Comparison of ENCODE assay signal across 19 mouse cellular contexts in the genomic region with DNA sequence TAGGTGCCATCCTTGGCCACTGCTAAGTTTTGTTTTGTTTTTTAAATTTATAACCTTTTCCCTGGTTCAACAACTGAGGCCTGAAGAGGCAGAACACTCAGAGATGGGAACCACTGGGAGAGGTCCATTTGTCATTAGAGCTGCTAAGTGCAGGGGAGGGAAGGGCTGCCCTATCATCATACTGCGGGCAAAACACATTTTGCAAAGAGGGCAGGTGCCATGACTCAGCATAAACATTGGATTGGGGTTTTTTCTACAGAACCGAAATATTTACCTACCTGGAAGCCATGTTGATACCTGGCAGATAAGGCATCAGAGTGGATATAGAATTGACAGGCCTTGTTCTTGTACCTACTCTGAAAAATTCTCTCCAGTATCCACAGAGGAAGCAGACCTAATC. TPM values are rescaled to one million over a fixed set of nuclear protein-coding genes. Genes with fewer than 3 reads are reported as not detected.
A peak's percentile ranks its signal among the peaks of the same experiment; 100 is the strongest.
DNase-seq lines count a peak whose midpoint lies in the region; ATAC-seq and TF ChIP-seq lines count a peak whose summit lies in the region.
"Had no signal": no experiment of that assay in that cellular context is flagged by ENCODE, and none has a peak within 500 bp of the region (broad histone marks: within the 10 kb centered on the region; RNA-seq: fewer than 3 reads in every experiment).

No protein-coding gene starts in this region.

- no peaks in the 10 kb centered on the region for H3K9me3 ChIP-seq in CH12.LX (replicated peaks; ENCODE audit: low read length)
- no peaks in the 10 kb centered on the region for H3K9me3 ChIP-seq in ES-Bruce4 (replicated peaks; ENCODE audit: control insufficient read depth, insufficient read depth, low read length, poor library complexity, severe bottlenecking)
- H3K9me3 ChIP-seq in hindbrain, embryonic 14.5 days (ENCODE audit: control insufficient read depth, low read length) = no peaks in the 10 kb centered on the region

- TF ChIP-seq CTCF in CH12.LX (conservative IDR thresholded peaks at IDR 0.05 in 1 of 2, IDR thresholded peaks at IDR 0.05 in 1 of 2; ENCODE audit: low read depth in 2 of 2, low read length in 2 of 2) (no peak), ES-Bruce4 (IDR thresholded peaks at IDR 0.05; ENCODE audit: low read depth, low read length) (no peak)

- H3K4me3 ChIP-seq in CH12.LX (replicated peaks in 1 of 3; ENCODE audit: low read depth in 2 of 3, low read length in 2 of 3, poor library complexity in 1 of 3) = no peak overlapping the region
- H3K4me3 ChIP-seq in ES-Bruce4 (ENCODE audit: low read depth, low read length) = no peak overlapping the region
- no peak overlapping the region for H3K4me3 ChIP-seq in hindbrain, embryonic 14.5 days (replicated peaks; ENCODE audit: low read length)
- H3K4me3 ChIP-seq: heart, adult 2 months had no signal

- TF ChIP-seq EP300 in CH12.LX (IDR thresholded peaks at IDR 0.05; ENCODE audit: low read length) (no peak), ES-Bruce4 (IDR thresholded peaks at IDR 0.05; ENCODE audit: insufficient read depth, low read depth, low read length) (no peak)

- ATAC-seq in erythroid progenitor cell, adult 5-6 weeks (replicated peaks; ENCODE audit: low FRiP score, poor library complexity, severe bottlenecking) = peak; percentile 82
- ATAC-seq in megakaryocyte progenitor cell, adult 5-6 weeks (replicated peaks; ENCODE audit: poor library complexity) = peak; percentile 45
- no peak for ATAC-seq in hindbrain, embryonic 14.5 days (ENCODE audit: low FRiP score)
- ATAC-seq: forebrain, postnatal 0 days; hindbrain, postnatal 0 days; midbrain, embryonic 16.5 days had no signal

- DNase-seq in CH12.LX (ENCODE audit: extremely low read depth) = no peak
- DNase-seq in adrenal gland, postnatal 14 days = no peak
- DNase-seq in hindbrain, embryonic 14.5 days (ENCODE audit: low spot score) = no peak
- DNase-seq in urinary bladder, postnatal 36 days (ENCODE audit: low spot score in 2 of 2) = no peak
- DNase-seq: cerebellum, adult 8-10 months; embryo, embryonic 11 days; forebrain, postnatal 0 days; heart, adult 2 months; heart, postnatal 36 days; kidney, adult 18-20 months; kidney, postnatal 36 days; left cerebral cortex, postnatal 4 days; lung, embryonic 14.5 days; right cerebral cortex, postnatal 25 days had no signal

- TF ChIP-seq POLR2A in CH12.LX (IDR thresholded peaks at IDR 0.05; ENCODE audit: low read depth, low read length) (no peak), ES-Bruce4 (IDR thresholded peaks at IDR 0.05; ENCODE audit: insufficient read depth, low read length) (no peak)

- no peak overlapping the region for H3K4me2 ChIP-seq in CH12.LX (ENCODE audit: insufficient read depth, low read depth, poor library complexity, severe bottlenecking)
- no peak overlapping the region for H3K4me2 ChIP-seq in hindbrain, embryonic 14.5 days (replicated peaks)
- H3K4me2 ChIP-seq: lung, embryonic 14.5 days had no signal

- 87% methylated on average over 2 of the region's 2 CpGs for WGBS in hindbrain, embryonic 14.5 days

- no peaks in the 10 kb centered on the region for H3K27me3 ChIP-seq in CH12.LX (replicated peaks)
- H3K27me3 ChIP-seq in ES-Bruce4 (ENCODE audit: control insufficient read depth, insufficient read depth, low read length, poor library complexity, severe bottlenecking) = no peaks in the 10 kb centered on the region
- no peaks in the 10 kb centered on the region for H3K27me3 ChIP-seq in hindbrain, embryonic 14.5 days (ENCODE audit: control insufficient read depth, insufficient read depth, low read length)

- H3K9ac ChIP-seq in CH12.LX (ENCODE audit: insufficient read depth, low read depth) (no peak overlapping the region), ES-Bruce4 (ENCODE audit: low read depth, poor library complexity, severe bottlenecking) (peak overlapping the region; percentile 10; the same call in 1 of the 2 replicates)
- H3K9ac ChIP-seq in hindbrain, embryonic 14.5 days = no peak overlapping the region
- H3K9ac ChIP-seq: forebrain, postnatal 0 days; lung, embryonic 14.5 days had no signal

- H3K36me3 ChIP-seq in CH12.LX (replicated peaks in 1 of 2; ENCODE audit: control insufficient read depth in 1 of 2, insufficient read depth in 1 of 2, low read length in 1 of 2) = no peaks in the 10 kb centered on the region
- 0 out of 2 replicates have a peak, but pooled peaks cover 5% of the 10 kb centered on the region for H3K36me3 ChIP-seq in ES-Bruce4 (ENCODE audit: control insufficient read depth, insufficient read depth, low read length, poor library complexity, severe bottlenecking)
- no peaks in the 10 kb centered on the region for H3K36me3 ChIP-seq in hindbrain, embryonic 14.5 days (replicated peaks; ENCODE audit: control insufficient read depth, insufficient read depth)

- H3K4me1 ChIP-seq in CH12.LX (ENCODE audit: control insufficient read depth in 1 of 2, insufficient read depth in 2 of 2) (peaks cover 0 to 47% of the 10 kb centered on the region in 2 experiments; a peak in 2 of 4 replicates), ES-Bruce4 (ENCODE audit: control insufficient read depth, insufficient read depth, low read length) (peaks cover 13% of the 10 kb centered on the region)
- no peaks in the 10 kb centered on the region for H3K4me1 ChIP-seq in hindbrain, embryonic 14.5 days (replicated peaks; ENCODE audit: control insufficient read depth, insufficient read depth, low read length)

- in situ Hi-C loops in CH12.LX (cut with MboI; ENCODE audit: low pct_ligation_motif_present, low pct_unique_long_range_greater_than_20kb, low sequenced_read_pairs) = no loop called here

- no peak for TF ChIP-seq RAD21 in CH12.LX (IDR thresholded peaks at IDR 0.05; ENCODE audit: low read depth, low read length)

- H3K27ac ChIP-seq in CH12.LX (ENCODE audit: insufficient read depth, low read depth) (no peak overlapping the region), ES-Bruce4 (ENCODE audit: insufficient read depth, low read length) (0 out of 2 replicates have a peak overlapping the region, but pooled peaks have one; percentile 28)
- H3K27ac ChIP-seq in hindbrain, embryonic 14.5 days = no peak overlapping the region
- H3K27ac ChIP-seq: heart, adult 2 months; hindbrain, postnatal 0 days had no signal

- H3K79me2 ChIP-seq in CH12.LX (replicated peaks; ENCODE audit: control insufficient read depth, extremely low read depth, insufficient read depth, poor library complexity, severe bottlenecking) = no peaks in the 10 kb centered on the region

- dilution Hi-C loops in CH12.LX (cut with MboI; ENCODE audit: extremely low pct_ligation_motif_present, extremely low pct_unique_long_range_greater_than_20kb, low sequenced_read_pairs) = no loop called here

TF ChIP-seq in CH12.LX, 34 proteins besides CTCF, POLR2A, EP300 and RAD21:
- TF ChIP-seq MYC (IDR thresholded peaks at IDR 0.05; ENCODE audit: low read depth, low read length) (no peak), MAFK (IDR thresholded peaks at IDR 0.05; ENCODE audit: insufficient replicate concordance, low read length) (peak; percentile 22; the same call in 1 of the 2 replicates)

RNA-seq across cellular contexts. Expression of a gene that starts 45.6 kb away (rescaled TPM):
- total RNA-seq in CH12.LX (2012; rRNA removed) (113 and 140 TPM in 2 replicates), CH12.LX (2014; rRNA removed) (143 and 169 TPM in 2 replicates)
- polyA plus RNA-seq in CH12.LX (2012; ENCODE audit: insufficient read length, low read depth) (156 and 169 TPM in 2 replicates), ES-Bruce4 (2011; ENCODE audit: insufficient read depth, insufficient read length, low read depth, missing spikeins) (339 and 341 TPM in 2 replicates)
- 742 and 897 TPM in 2 replicates for total RNA-seq in erythroid progenitor cell, adult 5-6 weeks (2015; ENCODE audit: low replicate concordance)
- total RNA-seq in erythroid progenitor cell, adult 5-6 weeks (2017; ENCODE audit: low replicate concordance) = 1,089 and 1,449 TPM in 2 replicates
- 153 and 167 TPM in 2 replicates for total RNA-seq in megakaryocyte progenitor cell, adult 5-6 weeks (2015)
- 135 and 168 TPM in 2 replicates for total RNA-seq in megakaryocyte progenitor cell, adult 5-6 weeks (2017)
- 104 and 117 TPM in 2 replicates for total RNA-seq in adrenal gland, postnatal 14 days (2021)
- 44.7 and 44.9 TPM in 2 replicates for polyA plus RNA-seq in hindbrain, embryonic 14.5 days (2014; fragmentation: Nextera tagmentation; extraction: Ambion mirVana)
